Mouse (Mus musculus) layer of hippocampus, adult 9-11 months (tissue): ENCODE data around the gene 1700122O11Rik.

Experiments used
- DNase-seq: peaks from one replicate; pipeline ENCODE4 v3.0.0; 2022

1700122O11Rik gene

DNA sequence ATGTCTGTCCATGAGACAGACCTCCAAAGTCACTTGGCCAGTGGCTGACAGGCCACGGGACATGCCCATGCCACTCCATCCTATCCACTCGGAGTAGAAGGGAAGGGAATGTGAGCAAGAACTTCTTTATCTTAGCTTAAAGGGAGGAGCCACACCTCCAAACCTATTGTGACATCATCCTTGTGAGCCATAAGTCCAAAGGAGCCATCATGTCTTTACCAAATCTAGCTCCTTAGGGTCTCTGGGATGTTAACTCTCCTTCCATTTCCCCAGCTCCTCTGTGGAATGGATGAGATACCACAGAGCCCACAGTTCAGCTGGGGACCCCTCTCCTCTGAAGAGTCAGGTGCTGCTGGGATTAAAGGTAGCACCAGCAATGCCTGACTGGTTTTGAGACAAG, at the start of gene 1700122O11Rik:
Gene 1700122O11Rik, minus strand, starts transcription at position 101 of the 400 bp plus-strand sequence.
- DNase-seq, result no peak

DNA sequence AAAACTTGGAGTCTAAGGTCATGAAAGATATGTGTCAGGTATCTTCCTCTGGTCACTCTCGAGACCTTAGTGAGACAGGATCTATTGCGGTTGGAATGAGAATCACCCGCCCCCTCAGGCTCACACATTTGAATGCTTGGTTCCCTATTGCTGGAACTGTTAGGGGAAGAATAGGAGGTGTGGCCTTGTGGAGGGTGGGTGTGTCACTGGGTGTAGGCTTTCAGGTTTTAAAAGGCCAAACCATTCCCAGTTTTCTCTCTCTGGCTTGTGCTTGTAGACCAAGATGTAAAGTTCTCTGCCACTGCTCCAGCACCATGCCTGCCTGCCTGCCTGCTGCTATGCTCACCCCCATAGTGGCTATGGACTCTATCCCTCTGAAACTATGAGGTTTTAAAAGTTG, 42.5 kb upstream of the 1700122O11Rik start:
- DNase-seq, result no peak

DNA sequence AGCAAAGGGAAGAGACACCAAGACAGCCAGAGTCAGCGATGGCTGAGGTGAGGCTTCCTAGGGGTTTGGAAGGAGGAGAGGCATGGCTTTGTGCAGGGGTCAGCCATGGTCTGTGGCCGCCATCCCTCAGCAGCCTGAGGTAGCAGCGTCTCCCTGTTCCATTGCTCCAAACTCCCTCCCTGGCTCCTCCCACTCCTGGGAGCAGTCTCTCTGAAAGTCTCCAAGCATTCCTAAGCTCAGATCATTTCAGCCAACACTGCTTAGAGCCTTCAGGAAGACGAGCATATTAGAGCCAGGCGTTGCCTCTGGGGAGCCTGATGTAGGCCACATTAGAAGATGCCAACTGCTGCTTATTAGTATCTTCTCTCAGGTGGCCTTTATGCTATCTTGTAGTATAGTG, 29.6 kb upstream of the 1700122O11Rik start:
- no peak for DNase-seq

DNA sequence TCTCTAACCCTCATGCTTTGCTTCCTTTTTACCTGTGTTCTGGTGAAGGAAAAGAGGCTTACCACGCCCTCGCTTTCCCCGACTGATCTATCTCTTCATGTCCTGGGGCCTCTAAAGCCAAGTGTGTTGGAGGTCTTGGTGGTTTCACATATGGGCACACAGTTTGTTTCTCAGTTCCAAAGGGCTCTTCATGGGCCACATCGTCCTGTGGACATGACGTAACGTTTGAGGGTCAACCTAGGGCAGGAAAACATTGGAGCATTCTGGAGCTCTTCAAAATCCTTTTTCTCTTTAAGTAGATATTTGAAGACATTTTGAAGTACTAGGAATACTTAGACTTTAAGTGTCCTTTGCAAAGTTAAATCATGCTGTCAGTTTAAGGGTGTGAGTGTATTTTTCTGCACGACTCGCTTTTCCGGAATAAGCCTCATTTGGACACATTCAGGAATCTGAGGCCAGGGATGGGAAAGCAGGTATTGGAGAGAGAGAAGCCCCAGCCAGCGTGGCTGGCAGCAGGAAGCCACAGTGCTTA, 29.1 kb upstream of the 1700122O11Rik start:
- DNase-seq, result no peak

DNA sequence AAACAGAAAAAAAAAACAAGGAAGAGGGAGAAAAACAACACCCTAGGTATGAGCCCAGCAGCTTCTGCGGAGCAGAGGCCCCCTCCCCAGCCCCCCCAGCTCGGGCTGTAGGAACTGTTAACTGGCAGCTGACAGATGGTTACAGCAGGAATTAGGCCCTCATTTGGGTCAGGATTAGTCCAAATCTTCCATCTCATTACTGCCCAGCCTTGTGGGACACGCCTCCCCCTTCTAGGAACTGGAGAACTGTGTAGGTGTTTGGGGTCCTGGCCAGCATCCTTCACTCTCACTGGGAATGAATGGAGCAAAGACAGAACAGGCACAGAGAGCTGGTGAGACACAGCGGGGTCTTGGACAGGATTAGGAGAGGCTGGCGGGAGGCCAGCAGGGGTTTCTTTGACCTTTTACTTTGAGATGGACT, 27.0 kb upstream of the 1700122O11Rik start:
- DNase-seq, result no peak

DNA sequence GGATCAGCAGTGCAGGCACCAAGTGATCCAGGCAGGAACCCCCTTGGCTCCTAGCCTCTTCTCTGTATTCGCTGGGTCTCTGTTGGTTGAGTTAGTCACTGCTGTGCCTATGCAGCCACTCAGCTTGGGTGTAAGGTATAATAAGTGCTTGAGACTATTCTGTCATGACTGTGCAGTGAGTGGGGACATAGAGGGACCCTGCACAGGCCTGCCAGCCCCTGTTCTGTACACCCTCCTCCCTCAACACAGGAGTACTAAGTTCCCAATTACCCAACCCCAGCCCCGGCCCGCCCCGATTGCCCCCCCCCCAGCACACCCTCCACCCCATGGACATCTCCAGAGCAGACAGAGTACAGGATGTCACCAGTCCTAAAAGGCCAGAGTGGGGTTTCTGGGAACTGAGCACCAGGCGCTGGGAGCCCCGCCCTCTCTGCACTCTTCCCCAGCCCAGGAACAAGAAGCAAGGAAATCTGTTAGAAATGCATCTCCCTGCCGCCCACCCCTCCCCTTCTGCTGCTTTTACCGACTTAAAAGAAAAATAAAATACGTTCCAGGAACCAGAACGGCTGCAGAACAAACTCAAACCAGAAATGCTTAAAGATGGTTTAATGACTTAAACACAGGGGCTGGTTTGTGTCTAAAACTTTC, 26.2 kb upstream of the 1700122O11Rik start:
- peak; percentile 45 for DNase-seq

DNA sequence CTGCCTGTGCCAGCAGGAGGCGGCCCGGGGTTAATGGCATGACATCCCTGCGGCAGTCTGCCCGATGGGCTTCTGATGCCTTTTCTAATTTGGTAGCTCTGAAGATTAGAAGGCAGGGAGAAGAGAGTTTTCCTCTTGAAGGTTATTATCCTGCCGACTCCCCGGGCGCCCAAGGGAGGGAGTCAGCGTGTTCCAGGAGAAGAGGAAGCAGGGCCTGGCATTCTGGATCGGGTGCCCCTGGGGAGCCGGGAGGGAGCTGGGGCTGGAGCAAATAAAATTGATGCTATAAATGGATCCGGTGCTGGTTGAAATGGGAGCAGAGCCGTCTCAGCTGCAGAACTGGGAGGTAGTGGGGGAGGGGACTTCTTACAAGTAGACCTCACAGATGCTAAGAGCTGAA, 19.3 kb upstream of the 1700122O11Rik start:
- no peak for DNase-seq

DNA sequence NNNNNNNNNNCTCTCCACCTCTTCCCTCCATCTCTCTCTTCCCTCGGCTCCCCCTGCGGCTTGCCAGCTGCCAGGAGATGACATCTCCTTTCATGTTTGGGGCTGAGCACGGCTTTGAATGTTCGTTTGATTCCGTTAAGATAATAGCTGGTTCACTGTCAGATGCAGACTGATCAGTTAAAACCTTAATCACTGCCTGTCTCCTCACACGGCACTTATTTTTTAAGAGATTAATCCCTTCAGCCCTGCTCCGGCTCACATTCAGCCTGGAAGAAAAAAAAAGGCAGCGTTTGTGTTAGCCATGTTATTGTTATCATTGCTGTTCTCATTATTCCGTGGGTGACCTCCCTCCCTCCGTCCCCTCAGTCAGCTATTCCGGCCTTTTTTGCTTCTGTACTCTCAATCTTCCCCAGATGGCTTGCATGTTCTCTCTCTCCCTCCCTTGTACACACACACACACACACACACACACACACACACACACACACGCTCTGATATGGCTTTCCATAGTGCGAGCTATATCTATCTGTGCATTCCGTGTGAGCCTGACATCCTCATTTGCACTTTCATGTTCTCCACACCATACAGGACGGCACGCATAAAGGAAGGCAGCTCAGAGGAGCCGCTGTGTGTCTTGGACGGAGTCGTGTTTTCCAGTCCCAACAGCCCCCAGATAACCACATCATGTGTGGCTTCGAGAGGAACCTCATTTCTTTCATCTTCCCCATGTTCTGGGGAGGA, 17.2 kb upstream of the 1700122O11Rik start:
- no peak for DNase-seq

DNA sequence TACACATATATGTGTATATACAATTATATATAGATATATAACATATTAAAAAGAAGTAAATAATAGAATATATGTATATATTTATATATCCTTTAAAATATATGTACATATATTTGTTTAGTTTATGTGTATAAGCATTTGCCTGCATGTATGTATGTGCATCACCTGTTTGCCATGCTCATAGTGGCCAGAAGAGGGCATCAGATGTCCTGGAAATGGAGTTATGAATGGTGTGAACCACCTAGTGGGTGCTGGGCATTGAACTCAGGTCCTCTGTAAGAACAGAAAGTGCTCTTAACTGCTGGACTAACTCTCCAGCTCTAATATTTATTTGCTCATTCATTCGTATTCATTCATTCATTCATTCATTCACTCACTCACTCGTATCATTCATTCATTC, 15.6 kb upstream of the 1700122O11Rik start:
- no peak for DNase-seq

DNA sequence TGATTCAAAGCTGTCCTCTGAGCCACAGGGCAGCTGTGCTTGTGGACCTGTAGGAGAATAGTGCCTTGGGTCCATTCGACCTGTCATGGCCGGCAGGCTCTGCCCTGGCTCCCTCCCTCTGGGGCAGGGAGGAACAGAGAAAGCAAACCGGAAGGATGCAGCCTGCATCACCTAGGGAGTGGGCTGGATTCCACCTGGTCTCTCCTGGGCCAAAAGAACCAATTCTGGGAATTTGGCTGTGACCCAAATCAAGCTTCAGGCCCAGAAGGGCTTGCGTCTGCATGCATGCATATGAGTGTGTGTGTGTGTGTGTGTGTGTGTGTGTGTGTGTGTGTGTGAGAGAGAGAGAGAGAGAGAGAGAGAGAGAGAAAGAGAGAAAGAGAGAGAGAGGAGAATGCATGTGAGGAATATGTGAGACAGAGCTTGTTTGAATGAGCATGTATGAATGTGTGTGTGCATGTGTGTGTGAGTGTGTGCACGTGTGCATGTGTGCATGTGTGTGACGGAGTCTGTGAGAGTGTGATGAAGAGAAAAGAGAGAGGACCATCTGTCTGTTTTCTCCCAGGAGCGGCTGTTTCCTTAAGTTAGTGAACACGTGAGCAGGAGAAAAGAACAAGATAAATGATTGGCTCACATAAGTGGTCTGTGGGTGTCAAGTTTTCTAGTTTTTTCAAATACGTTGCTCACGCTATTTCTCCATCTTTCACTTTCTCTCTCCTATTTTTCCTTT, 14.4 kb upstream of the 1700122O11Rik start:
- DNase-seq, result no peak

DNA sequence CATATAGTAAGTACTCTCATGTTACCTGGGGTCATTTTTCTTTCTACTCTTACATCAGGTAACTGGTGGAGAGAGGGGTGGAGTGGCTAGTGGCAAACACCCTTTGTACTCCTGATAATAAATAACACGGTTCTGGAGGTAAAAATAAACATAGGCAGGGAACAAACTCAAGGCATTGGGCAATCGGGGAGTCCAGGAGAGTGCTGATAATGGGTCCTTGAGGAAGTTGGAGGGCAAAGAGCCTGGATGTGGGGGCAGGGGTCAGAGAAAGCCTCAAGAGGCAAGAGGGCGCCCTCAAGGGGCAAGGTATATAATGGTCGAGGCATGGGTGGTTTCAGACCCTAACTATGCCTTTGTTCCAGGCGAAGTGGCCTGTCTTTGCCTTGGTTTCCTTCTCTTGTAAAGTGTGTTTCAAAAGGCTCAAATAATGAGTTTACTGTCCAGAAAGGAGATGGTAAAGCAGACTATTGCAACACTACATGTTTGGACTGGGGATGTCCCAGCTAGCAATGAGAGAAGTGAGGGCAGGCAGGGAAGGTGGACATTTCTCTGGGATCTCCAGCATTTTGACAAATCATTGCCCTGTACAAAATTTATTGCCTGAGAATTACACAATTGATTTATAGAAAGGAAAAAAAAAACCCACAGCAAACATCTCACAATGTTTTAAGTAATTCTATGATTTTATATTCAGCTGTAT, 13.7 kb upstream of the 1700122O11Rik start:
- no peak for DNase-seq

DNA sequence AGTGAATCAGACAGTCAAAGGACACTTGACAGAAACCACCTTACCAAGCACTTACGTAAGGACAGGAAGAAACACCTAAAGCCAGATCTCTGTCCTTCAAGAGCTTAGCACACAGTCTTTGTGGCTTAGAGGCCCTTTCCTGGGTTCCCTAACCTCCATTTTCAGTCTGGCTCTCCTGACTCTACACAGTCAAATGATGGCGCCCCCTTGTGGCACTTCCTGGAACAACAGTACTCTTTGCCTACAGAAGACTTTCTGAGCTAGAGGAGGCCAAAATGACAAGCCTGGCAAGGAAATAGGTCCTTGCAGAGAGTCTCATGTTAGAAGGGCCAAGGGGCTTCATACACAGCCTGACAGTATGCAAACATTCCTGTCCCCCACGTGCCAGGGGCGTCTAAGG, 7.5 kb upstream of the 1700122O11Rik start:
- peak; percentile 43 for DNase-seq

DNA sequence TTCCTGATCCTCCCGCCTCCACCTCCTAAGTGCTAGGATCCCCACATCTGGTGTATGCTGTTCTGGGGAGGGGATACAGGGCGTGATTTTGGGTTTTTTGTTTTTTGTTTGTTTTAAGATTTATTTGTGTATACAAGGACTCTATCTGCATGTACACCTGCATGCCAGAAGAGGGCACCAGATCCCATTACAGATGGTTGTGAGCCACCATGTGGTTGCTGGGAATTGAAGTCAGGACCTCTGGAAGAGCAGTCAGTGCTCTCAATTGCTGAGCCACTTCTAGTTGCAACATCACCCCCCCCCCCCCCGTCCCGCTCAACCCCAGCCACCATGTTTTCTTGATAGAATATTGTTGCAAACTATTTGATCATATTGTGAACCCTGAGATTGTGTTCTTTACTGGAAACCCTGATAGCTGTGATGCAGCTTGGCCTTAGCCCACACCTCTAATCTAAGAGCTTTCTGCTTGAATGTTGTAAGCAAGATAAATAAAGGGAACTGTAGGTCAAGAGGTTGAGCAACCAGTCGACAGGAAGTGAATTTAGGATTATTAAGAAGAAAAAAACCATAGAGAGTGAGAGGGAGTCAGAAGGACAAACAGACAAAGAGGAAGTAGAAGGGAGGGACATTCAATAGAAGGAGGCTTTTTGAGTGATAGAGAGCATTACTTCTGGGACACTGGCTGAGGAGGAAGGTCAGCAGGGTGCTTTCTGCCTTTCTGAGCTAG, 5.2 kb upstream of the 1700122O11Rik start:
- DNase-seq, result no peak

DNA sequence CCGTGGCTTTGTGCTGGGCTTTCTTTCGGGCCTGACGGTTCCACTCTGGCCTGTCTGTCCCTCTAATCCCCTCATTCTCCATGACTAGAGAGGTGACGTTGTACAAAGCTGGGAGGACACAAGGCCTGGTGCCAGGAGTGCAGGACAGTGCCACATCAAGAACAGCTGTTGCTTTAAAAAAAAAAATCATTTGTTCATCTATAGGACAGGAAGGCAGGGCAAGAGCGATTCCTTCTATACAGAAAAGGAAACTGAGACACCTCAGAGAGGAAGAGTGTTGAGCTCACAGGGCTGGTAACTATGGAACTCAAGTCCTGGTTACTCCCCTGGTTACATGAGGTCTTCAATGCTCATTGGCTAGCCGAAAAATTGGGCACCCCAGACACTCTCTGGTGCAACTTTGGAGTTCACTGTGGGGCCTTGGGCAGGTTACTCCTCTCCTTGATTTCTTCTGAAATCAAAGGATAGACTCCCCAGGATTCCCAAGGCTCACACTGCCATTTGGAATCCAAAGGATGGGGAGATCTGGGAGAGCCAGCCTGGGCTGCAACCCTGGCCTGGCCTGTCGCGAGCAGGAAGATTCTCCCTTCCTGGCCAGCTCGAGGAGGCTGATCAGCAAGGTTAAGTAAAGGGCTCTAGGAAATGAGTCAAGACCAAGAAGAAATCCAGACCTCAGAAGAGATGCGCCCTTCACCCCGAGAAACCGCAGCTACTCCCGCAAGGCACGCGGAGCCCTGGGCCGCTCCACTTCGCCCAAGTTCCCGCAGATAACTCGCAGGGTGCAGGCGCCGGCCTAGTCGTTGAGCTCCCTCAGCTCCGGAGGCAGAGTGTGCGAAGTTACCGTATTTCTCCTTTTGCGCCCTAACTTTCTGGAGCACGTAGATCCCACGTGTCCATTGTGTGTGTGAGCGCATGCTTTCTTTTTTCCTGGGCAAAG, 3.5 kb upstream of the 1700122O11Rik start:
- peak; percentile 21 for DNase-seq

DNA sequence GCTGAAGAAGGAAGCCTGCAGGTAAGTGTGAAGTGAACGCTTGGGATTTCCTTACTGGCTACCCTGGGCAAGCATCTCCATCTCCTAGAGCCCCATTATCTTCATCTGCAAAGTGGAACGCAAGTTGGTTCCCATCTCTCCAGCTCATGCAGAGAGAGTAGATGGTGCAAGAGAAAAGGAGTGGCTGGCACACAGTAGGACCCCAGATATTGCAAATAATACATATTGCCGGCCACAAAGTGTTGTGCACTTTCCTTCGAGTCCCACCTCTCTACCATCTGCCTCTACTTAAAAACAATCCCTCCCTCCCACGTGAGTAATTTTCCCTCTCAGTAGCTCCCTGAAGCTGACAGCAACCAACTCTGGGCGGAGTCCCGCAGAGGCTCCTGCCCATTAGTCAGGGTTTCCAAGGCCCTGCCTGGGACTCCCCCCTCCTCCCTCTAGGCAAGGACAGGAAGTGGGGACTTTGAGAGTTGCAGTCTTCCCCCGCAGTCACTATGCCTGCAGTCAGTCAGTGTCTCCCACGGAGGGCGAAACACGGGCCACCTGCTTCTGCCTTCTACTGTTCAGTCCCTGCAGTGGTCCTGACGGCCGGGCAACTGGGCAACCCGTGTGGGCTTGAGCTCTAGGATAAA, 1.3 kb upstream of the 1700122O11Rik start:
- DNase-seq, result no peak

DNA sequence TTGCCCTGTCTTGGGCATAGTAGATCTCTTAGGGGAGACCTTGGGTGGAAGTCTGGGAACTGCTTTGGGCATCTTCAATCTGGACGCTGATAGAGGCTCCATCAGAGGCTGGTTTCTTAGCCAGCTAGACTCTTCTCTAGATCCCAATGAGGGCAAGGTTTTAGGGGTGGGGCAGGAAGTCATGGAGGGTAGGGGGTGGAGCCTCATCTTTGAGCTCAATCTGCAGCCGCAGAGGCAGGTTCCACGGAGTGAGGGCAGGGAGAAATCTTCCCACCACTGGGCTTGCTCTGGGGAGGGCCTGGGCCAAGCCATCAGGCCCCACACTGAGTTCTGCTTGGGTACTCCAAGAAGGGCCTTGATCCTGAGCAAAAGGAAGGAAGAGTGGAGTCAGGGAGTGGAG, 1.2 kb downstream of the 1700122O11Rik start:
- DNase-seq, result no peak

DNA sequence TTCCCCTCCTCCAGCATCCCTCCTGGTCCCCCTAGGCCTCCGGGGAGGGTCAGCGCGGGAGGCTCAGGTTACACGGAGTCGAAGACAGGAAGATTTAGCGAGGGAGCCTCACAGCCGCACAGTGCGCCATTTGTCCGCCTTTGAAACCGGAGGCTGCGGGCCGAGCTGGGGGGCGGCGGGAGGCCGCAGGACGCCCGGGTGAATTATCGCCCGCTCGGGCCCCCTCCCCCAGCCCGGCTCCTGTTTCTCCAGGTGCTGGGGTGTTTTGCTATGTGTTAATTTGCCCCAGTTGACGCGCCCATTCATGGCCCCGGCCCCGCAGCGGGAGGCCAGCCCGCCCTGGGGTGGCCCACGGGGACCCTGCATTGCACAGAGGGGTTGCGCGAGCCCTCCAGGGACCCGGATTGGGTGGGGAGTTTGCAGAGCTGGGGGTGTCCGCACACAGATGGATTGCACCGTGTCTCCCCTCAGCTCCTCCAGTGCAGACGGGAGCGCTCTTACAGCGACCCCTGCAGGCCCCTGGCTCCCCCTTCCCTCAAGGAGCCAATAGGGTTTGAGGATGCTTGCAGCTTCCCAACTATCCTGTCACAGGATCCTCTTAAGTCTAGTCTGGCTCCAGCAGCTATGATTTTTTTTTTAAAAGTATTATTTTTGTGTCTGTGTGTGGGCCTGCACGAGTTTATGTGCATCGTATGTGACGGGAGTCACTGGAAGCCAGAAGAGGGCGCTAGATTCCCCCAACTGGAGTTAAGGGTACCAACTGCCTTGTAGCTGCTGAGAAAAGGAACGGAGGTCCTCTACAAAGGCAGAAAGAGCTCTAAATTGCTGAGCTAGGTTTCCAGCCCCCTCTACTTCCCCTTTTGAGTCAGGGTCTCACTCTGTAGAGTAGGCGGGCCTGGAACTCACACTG, 6.3 kb downstream of the 1700122O11Rik start:
- DNase-seq, result no peak

DNA sequence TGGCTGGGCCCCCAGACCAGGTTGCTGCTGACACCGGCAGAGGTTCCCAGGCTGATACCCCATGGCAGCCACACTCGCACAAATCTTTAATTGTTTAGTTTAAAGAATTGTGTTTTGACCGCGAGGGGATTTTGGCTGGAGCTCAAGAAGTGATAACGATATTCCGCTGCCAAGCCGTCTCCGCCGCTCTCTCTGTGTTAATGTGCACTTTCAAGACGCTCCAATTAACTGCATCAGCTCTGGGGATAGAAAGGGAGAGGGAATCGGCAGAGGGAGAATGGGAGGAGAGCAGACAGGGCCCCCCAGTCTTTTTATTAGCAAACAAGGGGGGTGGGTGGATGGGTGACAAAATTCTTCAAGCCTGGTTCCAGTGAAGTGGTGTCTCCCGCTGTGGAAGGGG, 8.9 kb downstream of the 1700122O11Rik start:
- no peak for DNase-seq

DNA sequence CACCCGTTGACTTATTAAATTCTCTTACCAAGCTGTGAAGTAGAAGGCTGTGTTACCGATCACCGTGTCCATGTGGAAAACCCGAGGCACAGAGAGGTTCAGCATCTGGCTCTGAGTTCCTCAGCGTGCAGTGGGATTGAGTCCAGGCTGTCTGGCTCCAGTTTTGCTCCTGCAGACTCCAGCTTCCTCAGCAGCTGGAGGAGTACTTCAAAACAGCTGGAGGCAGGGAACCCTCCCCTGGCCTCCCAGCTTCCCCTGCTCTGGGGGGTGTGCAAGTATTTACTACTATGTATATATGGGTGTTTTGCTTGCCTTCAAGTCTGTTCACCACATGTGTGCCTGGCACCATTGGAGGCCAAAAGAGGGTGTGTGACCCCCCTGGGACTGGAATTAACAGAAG, 9.8 kb downstream of the 1700122O11Rik start:
- no peak for DNase-seq

DNA sequence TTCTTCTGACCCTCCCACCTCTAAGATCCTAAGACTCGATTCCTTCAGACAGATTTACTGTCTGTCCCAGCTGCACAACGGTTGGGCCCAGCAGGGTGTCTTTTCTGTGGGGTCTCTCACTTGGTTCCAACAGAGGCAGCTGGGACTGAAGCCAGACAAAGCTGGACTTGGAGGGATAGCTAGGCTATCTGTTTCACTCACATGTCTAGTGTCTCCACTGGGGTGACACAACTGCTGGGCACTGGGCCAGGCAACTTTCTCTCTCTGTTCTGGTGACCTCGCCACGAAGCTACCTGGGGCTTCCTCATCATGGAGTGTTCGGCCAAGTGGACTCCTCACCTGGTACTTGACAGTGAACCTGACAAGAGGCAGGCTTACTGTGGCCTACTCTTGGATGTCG, 10.4 kb downstream of the 1700122O11Rik start:
- no peak for DNase-seq
